Mouse (Mus musculus): ENCODE results near the gene Btg2. TPM values are rescaled to one million over a fixed set of nuclear protein-coding genes. Genes with fewer than 3 reads are reported as not detected.

The Btg2 gene
- polyA plus RNA-seq, 1 experiment from 2014 or later, result 105 TPM

DNA sequence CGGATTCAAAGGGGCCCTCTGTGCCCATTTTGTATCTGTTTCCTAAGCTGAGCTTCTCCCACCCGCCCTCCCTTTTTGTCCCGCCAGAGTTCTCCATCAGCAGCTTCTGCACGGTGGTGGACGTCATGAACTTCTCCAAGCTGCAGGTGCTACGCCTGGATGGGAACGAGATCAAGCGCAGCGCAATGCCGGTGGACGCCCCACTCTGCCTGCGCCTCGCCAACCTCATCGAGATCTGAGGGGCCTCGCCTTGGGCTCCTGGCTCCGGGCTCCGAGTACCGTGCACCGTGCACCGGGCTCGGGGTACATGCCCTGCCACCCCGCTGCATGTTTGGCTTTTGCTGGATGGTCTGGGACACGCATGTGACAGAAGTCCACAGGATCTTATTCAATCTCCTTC lies 32.5 kb downstream of the Btg2 start:
- Histone ChIP-seq H3K4me1 (peaks cover 23% of the 10 kb centered on the region), H3K9ac (peak overlapping the region; percentile 39), H3K9me3 (replicated peaks) (no peaks in the 10 kb centered on the region), H3K4me3 (peak overlapping the region; percentile 21), H3K27ac (no peak overlapping the region), H3K4me2 (replicated peaks) (peak overlapping the region; percentile 52), H3K27me3 (no peaks in the 10 kb centered on the region), H3K36me3 (no peaks in the 10 kb centered on the region)
- 32% methylated on average over 23 of the region's 23 CpGs for WGBS
- ATAC-seq (ENCODE audit: low FRiP score), result peak; percentile 41

DNA sequence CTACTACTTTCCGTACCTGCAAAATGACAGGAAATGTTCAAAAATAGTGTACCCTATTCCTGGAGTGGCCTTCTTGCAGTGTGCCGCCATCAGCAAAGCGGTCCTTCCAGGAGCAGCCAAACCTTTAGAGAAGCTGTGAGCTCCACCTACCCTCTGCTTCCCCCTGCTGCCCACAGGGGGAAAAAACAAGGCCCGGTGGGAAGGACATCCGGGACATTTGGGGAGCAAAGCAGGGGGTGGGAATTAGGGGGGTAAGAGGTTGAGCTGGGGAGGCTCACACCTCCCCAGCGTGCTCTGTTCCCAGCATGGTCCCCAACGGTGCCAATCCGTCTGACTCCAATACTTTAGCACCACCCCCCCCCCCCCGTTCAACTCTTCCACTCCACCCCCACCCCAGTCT lies 32.9 kb downstream of the Btg2 start:
- H3K9ac ChIP-seq, result peak overlapping the region; percentile 39; the same call in 1 of the 2 replicates
- peak; percentile 81 for ATAC-seq (ENCODE audit: low FRiP score)
- peak overlapping the region; percentile 52 for H3K4me2 ChIP-seq (replicated peaks)
- H3K4me1 ChIP-seq, result peaks cover 23% of the 10 kb centered on the region
- H3K9me3 ChIP-seq (replicated peaks), result no peaks in the 10 kb centered on the region
- WGBS, result 7% methylated on average over 9 of the region's 9 CpGs
- H3K27ac ChIP-seq, result no peak overlapping the region
- peak overlapping the region; percentile 21 for H3K4me3 ChIP-seq
- no peaks in the 10 kb centered on the region for H3K27me3 ChIP-seq
- no peaks in the 10 kb centered on the region for H3K36me3 ChIP-seq

- WGBS, result 91% methylated on average over 6 of the region's 6 CpGs
Observed at GRCm38 (mm10) chr1:134044805-134045204, 34.1 kb downstream of the Btg2 start.

DNA sequence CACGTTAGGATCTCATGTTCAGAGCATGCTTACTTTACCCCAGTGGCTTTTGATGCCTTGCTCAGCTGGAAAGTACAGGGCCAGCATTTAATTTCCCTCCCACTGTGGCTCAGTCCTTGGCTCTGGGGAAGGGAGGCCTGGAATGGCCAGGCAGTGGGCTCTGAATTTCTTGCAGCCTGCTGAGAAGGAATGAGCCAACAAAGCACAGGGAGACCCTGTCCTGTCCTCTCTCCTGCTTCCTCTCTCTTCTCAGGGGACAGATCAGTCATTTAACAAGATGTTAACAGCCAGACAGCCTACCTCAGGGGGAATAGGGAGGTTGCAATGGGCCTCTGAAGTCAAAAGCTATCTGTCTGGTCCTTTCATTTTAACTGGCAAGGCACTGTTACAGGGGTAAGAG lies 36.6 kb downstream of the Btg2 start:
- Histone ChIP-seq H3K4me3 (no peak overlapping the region), H3K4me1 (peaks cover 30% of the 10 kb centered on the region), H3K4me2 (replicated peaks) (no peak overlapping the region), H3K9me3 (replicated peaks) (no peaks in the 10 kb centered on the region), H3K9ac (no peak overlapping the region), H3K36me3 (no peaks in the 10 kb centered on the region), H3K27ac (no peak overlapping the region), H3K27me3 (no peaks in the 10 kb centered on the region)
- ATAC-seq (ENCODE audit: low FRiP score), result no peak
- 9% methylated on average over 1 of the region's 1 CpGs for WGBS

More at GRCm38 (mm10) chr1:134044805-134045204, 34.1 kb downstream of the Btg2 start:
- Histone ChIP-seq H3K27ac (no peak overlapping the region), H3K9ac (no peak overlapping the region), H3K36me3 (no peaks in the 10 kb centered on the region), H3K9me3 (replicated peaks) (no peaks in the 10 kb centered on the region), H3K4me2 (replicated peaks) (no peak overlapping the region), H3K4me1 (peaks cover 23% of the 10 kb centered on the region), H3K27me3 (no peaks in the 10 kb centered on the region), H3K4me3 (no peak overlapping the region)
- ATAC-seq (ENCODE audit: low FRiP score), result no peak

DNA sequence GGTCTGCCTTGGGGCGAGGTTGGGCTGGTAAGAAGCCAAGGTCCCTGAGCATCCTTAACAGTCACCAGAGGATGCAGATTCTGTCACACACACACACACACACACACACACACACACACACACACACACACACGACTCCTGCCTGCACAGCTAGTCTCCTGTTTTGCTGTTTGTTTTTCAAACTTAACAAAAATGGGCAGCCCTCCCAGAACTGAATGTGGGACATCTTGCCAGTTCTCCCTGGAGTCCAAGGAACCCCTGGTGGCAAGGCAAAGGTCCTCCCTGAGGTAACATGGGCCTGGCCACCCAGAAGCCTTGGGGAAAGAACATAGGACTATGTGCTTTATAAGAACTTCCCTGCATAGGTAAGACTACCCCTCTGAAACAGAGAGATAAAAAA lies 37.0 kb downstream of the Btg2 start:
- no peaks in the 10 kb centered on the region for H3K36me3 ChIP-seq
- no peak overlapping the region for H3K27ac ChIP-seq
- H3K9me3 ChIP-seq (replicated peaks), result no peaks in the 10 kb centered on the region
- no peak overlapping the region for H3K9ac ChIP-seq
- no peak overlapping the region for H3K4me2 ChIP-seq (replicated peaks)
- H3K27me3 ChIP-seq, result no peaks in the 10 kb centered on the region; the same call in 1 of the 2 replicates
- ATAC-seq (ENCODE audit: low FRiP score), result no peak
- 44% methylated on average over 2 of the region's 2 CpGs for WGBS
- no peak overlapping the region for H3K4me3 ChIP-seq
- H3K4me1 ChIP-seq, result peaks cover 33% of the 10 kb centered on the region

DNA sequence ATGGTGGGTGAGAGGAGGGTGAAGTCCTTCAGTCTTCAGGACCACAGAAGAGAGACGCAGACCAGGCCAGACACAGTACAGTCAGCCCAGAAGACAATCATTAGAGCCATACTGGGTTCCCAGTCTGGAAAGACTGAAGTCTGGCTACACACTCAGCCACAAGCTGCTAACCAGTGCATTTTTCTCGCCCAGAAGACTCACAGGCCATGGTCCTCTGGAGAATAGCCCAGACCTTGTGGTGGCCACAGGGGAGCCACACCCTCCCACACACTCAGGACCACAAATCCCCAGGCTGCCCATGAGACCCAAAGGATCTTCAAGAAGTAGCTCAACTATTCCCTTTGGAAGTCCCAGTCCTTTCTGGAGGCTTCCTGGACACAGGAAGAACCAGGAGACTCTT lies 39.6 kb downstream of the Btg2 start:
- no peak overlapping the region for H3K4me3 ChIP-seq
- no peak overlapping the region for H3K4me2 ChIP-seq (replicated peaks)
- no peak for ATAC-seq (ENCODE audit: low FRiP score)
- WGBS, result 70% methylated on average over 2 of the region's 2 CpGs
- H3K27ac ChIP-seq, result no peak overlapping the region
- no peaks in the 10 kb centered on the region for H3K36me3 ChIP-seq
- H3K9ac ChIP-seq, result no peak overlapping the region
- H3K4me1 ChIP-seq, result peaks cover 29% of the 10 kb centered on the region
- H3K9me3 ChIP-seq (replicated peaks), result no peaks in the 10 kb centered on the region
- no peaks in the 10 kb centered on the region; the same call in 1 of the 2 replicates for H3K27me3 ChIP-seq

DNA sequence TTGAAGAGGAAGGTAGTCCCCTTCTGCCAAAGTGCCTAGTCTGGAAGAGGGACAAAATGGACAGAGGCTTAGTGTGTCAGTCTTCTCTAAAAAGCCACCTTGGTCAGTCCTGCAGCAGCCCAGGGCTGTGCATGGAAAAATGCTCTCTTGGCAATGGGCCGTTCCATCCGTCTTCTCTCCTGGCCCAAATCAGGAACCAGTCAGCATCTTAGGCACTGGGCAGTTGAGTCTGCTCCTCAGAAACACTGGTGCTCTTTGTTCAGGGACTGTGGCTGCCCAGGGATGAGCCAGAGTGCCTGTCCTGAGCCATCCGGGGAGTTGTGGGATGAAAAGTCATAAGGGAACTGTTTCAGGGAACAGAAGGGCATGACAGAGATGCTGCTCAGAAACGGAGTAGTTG lies 40.6 kb downstream of the Btg2 start:
- 89% methylated on average over 4 of the region's 4 CpGs for WGBS
- Histone ChIP-seq H3K27ac (no peak overlapping the region), H3K4me3 (no peak overlapping the region), H3K27me3 (no peaks in the 10 kb centered on the region; the same call in 1 of the 2 replicates), H3K4me1 (peaks cover 26% of the 10 kb centered on the region), H3K36me3 (no peaks in the 10 kb centered on the region), H3K4me2 (replicated peaks) (no peak overlapping the region), H3K9me3 (replicated peaks) (no peaks in the 10 kb centered on the region), H3K9ac (no peak overlapping the region)
- no peak for ATAC-seq (ENCODE audit: low FRiP score)

- no peaks in the 10 kb centered on the region; the same call in 1 of the 2 replicates for H3K27me3 ChIP-seq
- H3K4me3 ChIP-seq, result no peak within 1 kb of the TSS
- ATAC-seq (ENCODE audit: low FRiP score), result no peak
- H3K27ac ChIP-seq, result no peak within 1 kb of the TSS
- WGBS, result 51% methylated on average over 9 of the region's 9 CpGs
- no peaks in the 10 kb centered on the region for H3K9me3 ChIP-seq (replicated peaks)
- no peak within 1 kb of the TSS for H3K9ac ChIP-seq
- H3K4me2 ChIP-seq (replicated peaks), result peak within 1 kb of the TSS; percentile 3; the same call in 1 of the 2 replicates
- H3K4me1 ChIP-seq, result peaks cover 16% of the 10 kb centered on the region
- H3K36me3 ChIP-seq, result no peaks in the 10 kb centered on the region
Observed at GRCm38 (mm10) chr1:134037172-134037571, 41.7 kb downstream of the Btg2 start, which contains the start of gene Fmod. Gene Fmod, plus strand, starts transcription at chr1:134037254.

DNA sequence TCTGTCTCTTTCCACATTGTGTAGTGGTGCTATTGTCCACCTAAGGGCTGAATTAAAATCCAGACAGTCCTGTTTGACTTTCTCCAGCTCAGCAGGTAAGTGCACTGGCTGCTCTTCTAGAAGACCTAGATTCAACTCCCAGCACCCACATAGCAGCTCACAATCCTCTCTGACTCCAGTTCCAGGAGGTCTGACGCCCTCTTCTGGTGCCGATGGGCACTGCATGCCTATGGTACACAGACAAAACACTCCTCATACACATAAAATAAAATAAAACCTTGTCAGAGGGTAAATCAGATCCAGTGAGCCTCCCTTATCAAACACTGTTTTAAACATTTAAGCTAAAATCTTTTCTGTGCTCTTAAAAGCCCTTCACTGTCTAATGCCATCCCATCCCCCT lies 42.4 kb downstream of the Btg2 start:
- Histone ChIP-seq H3K27ac (no peak overlapping the region), H3K9ac (no peak overlapping the region), H3K4me1 (0 out of 2 replicates have a peak, but pooled peaks cover 10% of the 10 kb centered on the region), H3K36me3 (no peaks in the 10 kb centered on the region), H3K27me3 (no peaks in the 10 kb centered on the region; the same call in 1 of the 2 replicates), H3K4me3 (no peak overlapping the region), H3K4me2 (replicated peaks) (no peak overlapping the region), H3K9me3 (replicated peaks) (no peaks in the 10 kb centered on the region)
- 72% methylated on average over 2 of the region's 2 CpGs for WGBS
- ATAC-seq (ENCODE audit: low FRiP score), result no peak

- H3K27me3 ChIP-seq, result no peaks in the 10 kb centered on the region
- no peak overlapping the region for H3K27ac ChIP-seq
- ATAC-seq (ENCODE audit: low FRiP score), result no peak
- 86% methylated on average over 14 of the region's 14 CpGs for WGBS
- H3K4me2 ChIP-seq (replicated peaks), result no peak overlapping the region
- H3K36me3 ChIP-seq, result no peaks in the 10 kb centered on the region
- H3K4me3 ChIP-seq, result no peak overlapping the region
- no peaks in the 10 kb centered on the region for H3K4me1 ChIP-seq
- no peak overlapping the region for H3K9ac ChIP-seq
- H3K9me3 ChIP-seq (replicated peaks), result no peaks in the 10 kb centered on the region
Observed at GRCm38 (mm10) chr1:134028161-134028846, 50.6 kb downstream of the Btg2 start.

DNA sequence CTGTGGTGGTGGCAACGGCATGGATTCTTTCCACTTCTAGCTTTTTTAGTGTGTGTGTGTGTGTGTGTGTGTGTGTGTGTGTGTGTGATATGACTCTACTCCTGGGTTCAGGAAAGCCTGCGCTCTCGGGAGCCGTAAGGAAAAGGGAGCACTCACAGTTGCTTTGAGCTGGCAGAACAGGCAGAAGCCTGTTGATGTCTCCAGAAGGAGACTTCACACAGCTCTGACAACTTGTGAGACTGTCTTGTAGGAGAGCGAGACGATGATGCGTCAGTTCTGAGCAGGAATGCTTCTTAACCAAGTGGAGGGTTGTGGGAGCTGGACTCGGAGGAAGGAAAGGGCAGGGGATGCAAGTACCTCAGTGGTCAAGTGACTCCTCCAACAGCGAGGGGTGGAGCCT lies 52.2 kb downstream of the Btg2 start:
- no peak overlapping the region for H3K4me3 ChIP-seq
- H3K36me3 ChIP-seq, result no peaks in the 10 kb centered on the region
- H3K27ac ChIP-seq, result no peak overlapping the region
- H3K9me3 ChIP-seq (replicated peaks), result no peaks in the 10 kb centered on the region
- no peak overlapping the region for H3K9ac ChIP-seq
- WGBS, result 90% methylated on average over 9 of the region's 9 CpGs
- no peaks in the 10 kb centered on the region for H3K27me3 ChIP-seq
- no peak for ATAC-seq (ENCODE audit: low FRiP score)
- no peaks in the 10 kb centered on the region for H3K4me1 ChIP-seq
- H3K4me2 ChIP-seq (replicated peaks), result no peak overlapping the region

DNA sequence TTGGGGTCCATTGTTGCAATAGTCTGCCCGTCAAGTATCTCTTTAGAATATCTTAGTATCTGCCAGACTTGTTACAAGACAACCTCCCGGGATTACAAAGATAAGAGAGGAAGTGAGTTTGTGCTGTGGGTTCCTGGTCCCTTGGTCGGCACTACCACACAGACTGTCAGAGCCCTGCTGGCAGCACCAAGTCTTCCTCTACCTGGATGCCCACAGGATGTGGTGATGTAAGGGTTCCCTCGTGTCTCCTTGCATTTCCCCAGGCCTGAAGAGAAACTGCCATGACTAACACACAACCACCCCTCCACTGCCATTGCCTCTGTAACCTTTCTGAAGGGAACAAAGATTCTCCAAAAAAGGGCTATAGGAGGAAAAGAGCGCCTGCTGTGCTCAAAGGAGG lies 52.9 kb downstream of the Btg2 start:
- 69% methylated on average over 5 of the region's 5 CpGs for WGBS
- ATAC-seq (ENCODE audit: low FRiP score), result no peak

More for the DNA sequence above, 52.9 kb downstream of the Btg2 start:
- Histone ChIP-seq H3K27ac (no peak overlapping the region), H3K27me3 (no peaks in the 10 kb centered on the region), H3K36me3 (no peaks in the 10 kb centered on the region), H3K9me3 (replicated peaks) (no peaks in the 10 kb centered on the region), H3K4me3 (no peak overlapping the region), H3K4me2 (replicated peaks) (no peak overlapping the region), H3K4me1 (no peaks in the 10 kb centered on the region), H3K9ac (no peak overlapping the region)

Measured in hindbrain, embryonic 12.5 days (tissue).